Mouse (Mus musculus) olfactory bulb, adult 2 months (tissue): ENCODE data around the gene Sae1.

Source experiments
- CTCF ChIP-seq: fragments of 200-500 bp; IDR thresholded peaks from 2 replicates; pipeline ENCODE4 v1.5.1; 2012; ENCODE audit warnings: low read depth, mild to moderate bottlenecking, low read length, moderate library complexity; ENCODE audit not compliant: insufficient read depth
- POLR2A ChIP-seq: fragments of 200-500 bp; IDR thresholded peaks from 2 replicates; pipeline ENCODE4 v1.6.1; 2012; ENCODE audit warnings: mild to moderate bottlenecking, low read depth, low read length, moderate library complexity; ENCODE audit not compliant: insufficient read depth

GRCm38 (mm10) chr7:16308555-16309317 lies 78.9 kb downstream of the Sae1 start:
- no peak for TF ChIP-seq CTCF
- no peak for TF ChIP-seq POLR2A
